Mouse (Mus musculus) ES-Bruce4 (cell line): ENCODE data around the gene Sec1. TPM values are rescaled to one million over a fixed set of nuclear protein-coding genes. Genes with fewer than 3 reads are reported as not detected.

Experiments
- H3K27ac ChIP-seq: 2 replicates; pipeline ENCODE4 v1.5.1; 2012; ENCODE audit warnings: low read length, inconsistent platforms; ENCODE audit not compliant: insufficient read depth
- H3K27me3 ChIP-seq: 2 replicates; pipeline ENCODE4 v1.6.1; 2012; ENCODE audit warnings: mild to moderate bottlenecking, low read length, inconsistent platforms; ENCODE audit not compliant: control insufficient read depth, poor library complexity, insufficient read depth, severe bottlenecking
- H3K36me3 ChIP-seq: 2 replicates; pipeline ENCODE4 v1.6.1; 2012; ENCODE audit warnings: inconsistent platforms, mild to moderate bottlenecking, low read length, moderate library complexity; ENCODE audit not compliant: control insufficient read depth, poor library complexity, insufficient read depth, severe bottlenecking
- H3K4me1 ChIP-seq: one replicate; pipeline ENCODE4 v1.8.1; 2011; ENCODE audit warnings: low read length; ENCODE audit not compliant: control insufficient read depth, insufficient read depth
- H3K4me3 ChIP-seq: 2 replicates; pipeline ENCODE4 v1.5.1; 2011; ENCODE audit warnings: low read depth, mild to moderate bottlenecking, low read length
- H3K9ac ChIP-seq: 2 replicates; pipeline ENCODE4 v1.6.1; 2012; ENCODE audit warnings: low read depth, mild to moderate bottlenecking, inconsistent platforms; ENCODE audit not compliant: poor library complexity, severe bottlenecking
- H3K9me3 ChIP-seq: replicated peaks from 2 replicates; pipeline ENCODE4 v1.6.1; 2012; ENCODE audit warnings: mild to moderate bottlenecking, low read length, inconsistent platforms; ENCODE audit not compliant: control insufficient read depth, poor library complexity, insufficient read depth, severe bottlenecking
- CTCF ChIP-seq: IDR thresholded peaks from one replicate; pipeline ENCODE4 v1.8.1; 2011; ENCODE audit warnings: low read depth, low read length
- EP300 ChIP-seq: IDR thresholded peaks from 2 replicates; pipeline ENCODE4 v1.6.1; 2011; ENCODE audit warnings: low read depth, low read length; ENCODE audit not compliant: insufficient read depth
- POLR2A ChIP-seq: IDR thresholded peaks from one replicate; pipeline ENCODE4 v1.8.1; 2011; ENCODE audit warnings: low read length; ENCODE audit not compliant: insufficient read depth
- polyA plus RNA-seq: library from polyadenylated mRNA; stranded (reverse); fragments of >200 nt; gene quantifications from 2 replicates; pipeline ENCODE4 v1.2.4, GENCODE M21; 2011; ENCODE audit warnings: low read depth; ENCODE audit not compliant: missing spikeins, insufficient read depth, insufficient read length

Sec1 gene
- polyA plus RNA-seq, 1 experiment = 1.4 TPM

DNA sequence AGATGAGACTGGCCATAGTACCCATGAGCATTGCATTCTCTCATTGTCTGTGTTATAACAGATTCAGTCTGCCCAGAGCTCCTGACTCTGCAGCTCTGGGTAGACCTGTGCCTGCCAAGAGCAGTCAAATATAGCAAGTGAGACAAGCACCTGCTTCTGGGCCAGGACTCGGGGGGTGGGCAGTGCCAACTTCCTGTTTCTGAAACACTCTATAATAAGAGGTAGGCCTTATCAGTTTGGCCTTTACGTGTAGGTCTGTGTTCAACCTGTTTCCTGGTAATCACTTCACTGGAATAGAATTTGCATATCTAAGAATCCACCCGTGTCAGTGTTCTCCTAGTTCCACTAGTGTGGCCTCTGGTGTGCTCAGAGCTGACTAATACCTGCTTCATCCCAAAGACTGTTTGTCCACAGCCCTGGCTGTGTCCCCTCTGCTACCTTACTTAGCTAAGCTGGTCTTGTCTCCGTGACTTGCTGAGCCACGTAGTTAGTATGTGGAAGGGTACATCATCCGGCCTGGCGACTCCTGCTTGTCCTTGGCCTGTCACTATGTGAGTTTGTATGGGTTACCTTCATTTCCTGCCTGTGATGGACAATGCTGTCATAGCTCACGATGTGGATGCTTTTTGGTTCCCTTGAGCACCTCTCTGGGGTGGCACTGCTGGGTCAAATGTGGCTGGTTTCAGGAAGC lies 13.0 kb downstream of the Sec1 start:
- no peak for TF ChIP-seq POLR2A
- TF ChIP-seq EP300 = no peak
- no peak for TF ChIP-seq CTCF
- Histone ChIP-seq H3K27ac (no peak overlapping the region), H3K4me1 (no peaks in the 10 kb centered on the region), H3K4me3 (no peak overlapping the region), H3K27me3 (no peaks in the 10 kb centered on the region), H3K9ac (no peak overlapping the region), H3K36me3 (no peaks in the 10 kb centered on the region), H3K9me3 (no peaks in the 10 kb centered on the region)

DNA sequence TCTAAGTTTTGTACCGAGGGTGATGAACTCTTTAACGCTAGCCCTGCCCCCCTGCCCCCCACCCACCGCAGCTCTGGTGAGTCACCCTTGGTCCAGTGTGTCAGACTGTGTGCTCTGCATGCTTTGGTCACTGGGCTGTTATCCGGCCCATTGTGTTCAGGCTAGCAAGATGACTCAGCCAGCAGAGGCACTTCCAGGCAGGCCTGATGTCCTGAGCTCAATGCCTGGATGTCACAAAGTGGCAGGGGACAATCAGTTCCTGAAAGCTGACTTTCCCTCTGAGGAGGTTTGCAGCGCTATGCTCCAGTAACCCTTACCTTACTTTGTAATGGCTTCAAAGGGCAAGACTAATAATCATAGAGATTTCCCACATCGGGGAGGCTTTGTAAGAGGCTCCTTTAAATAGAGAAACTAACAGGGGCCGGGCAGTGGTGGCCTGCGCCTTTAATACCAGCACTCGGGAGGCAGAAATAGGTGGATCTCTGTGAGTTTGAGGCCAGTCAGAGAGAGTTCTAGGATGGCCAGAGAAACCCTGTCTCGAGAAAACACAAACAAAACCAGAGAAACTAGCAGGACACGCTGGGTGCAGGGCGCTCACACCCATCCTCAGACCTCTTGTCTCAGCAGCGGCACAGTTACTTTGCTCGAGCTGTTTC lies 14.1 kb downstream of the Sec1 start:
- H3K27ac ChIP-seq = no peak overlapping the region

DNA sequence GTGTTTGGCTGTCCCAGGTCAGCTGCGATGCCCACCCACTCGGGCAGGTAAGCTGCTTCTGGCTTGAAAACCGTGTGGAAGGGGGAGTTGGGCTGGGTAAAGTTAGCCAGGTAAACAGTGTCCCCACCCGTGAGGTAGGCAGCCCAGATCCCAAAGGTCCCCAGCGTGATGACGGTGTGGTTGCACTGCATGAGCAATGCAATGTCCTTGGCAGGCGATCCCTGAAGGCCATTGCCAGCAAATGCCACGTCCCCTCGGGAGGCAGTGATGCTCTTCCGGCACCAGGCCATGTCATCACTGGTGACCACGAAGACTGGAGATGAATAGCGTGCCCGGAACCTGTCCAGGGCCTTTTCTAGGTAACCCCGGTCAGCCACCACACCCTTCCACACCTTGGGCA lies 15.7 kb downstream of the Sec1 start:
- no peaks in the 10 kb centered on the region for H3K4me1 ChIP-seq
- no peaks in the 10 kb centered on the region for H3K36me3 ChIP-seq
- no peak overlapping the region for H3K27ac ChIP-seq
- H3K9me3 ChIP-seq = no peaks in the 10 kb centered on the region
- no peak overlapping the region for H3K9ac ChIP-seq
- TF ChIP-seq EP300 (no peak), CTCF (no peak), POLR2A (no peak)
- no peak overlapping the region for H3K4me3 ChIP-seq
- no peaks in the 10 kb centered on the region for H3K27me3 ChIP-seq

More for the DNA sequence above, 14.1 kb downstream of the Sec1 start:
- Histone ChIP-seq H3K4me1 (no peaks in the 10 kb centered on the region), H3K9me3 (no peaks in the 10 kb centered on the region), H3K4me3 (no peak overlapping the region), H3K27me3 (no peaks in the 10 kb centered on the region), H3K9ac (no peak overlapping the region), H3K36me3 (no peaks in the 10 kb centered on the region)
- TF ChIP-seq CTCF (no peak), POLR2A (no peak), EP300 (no peak)

DNA sequence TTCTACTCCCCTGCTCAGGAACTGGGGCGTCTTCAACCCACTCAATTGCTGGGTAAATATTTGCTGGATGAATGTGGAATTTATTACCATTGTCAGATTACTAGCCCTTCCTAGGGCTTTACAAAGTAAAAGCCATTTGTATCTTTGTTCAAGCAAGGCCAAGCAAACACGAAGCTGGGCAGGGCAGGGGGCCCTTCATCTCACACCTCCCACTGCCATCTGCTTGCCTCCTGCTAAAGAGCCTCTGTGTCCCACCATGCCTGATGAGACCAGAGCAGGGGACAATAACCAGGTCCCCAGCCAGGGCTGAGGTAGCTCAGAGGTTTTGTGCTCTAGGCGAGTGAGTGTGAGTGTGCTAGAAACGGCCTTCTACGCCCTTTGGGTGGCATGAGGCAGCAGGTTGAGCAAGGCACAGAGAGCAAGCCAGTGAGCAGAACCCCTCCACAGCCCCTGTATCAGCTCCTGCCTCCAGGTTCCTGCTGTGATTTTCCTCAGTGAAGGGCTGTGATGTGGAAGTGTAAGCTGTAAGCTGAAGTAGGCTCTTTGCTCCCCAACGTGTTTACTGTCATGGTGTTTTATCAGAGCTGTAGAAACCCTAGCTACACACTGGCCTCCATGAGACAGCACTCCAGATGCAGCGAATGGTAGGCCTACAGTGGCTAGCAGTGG lies 16.4 kb downstream of the Sec1 start:
- Histone ChIP-seq H3K9ac (no peak overlapping the region), H3K9me3 (no peaks in the 10 kb centered on the region), H3K4me1 (no peaks in the 10 kb centered on the region), H3K27me3 (no peaks in the 10 kb centered on the region), H3K36me3 (no peaks in the 10 kb centered on the region), H3K27ac (no peak overlapping the region), H3K4me3 (no peak overlapping the region)
- TF ChIP-seq EP300 (no peak), CTCF (no peak), POLR2A (no peak)

DNA sequence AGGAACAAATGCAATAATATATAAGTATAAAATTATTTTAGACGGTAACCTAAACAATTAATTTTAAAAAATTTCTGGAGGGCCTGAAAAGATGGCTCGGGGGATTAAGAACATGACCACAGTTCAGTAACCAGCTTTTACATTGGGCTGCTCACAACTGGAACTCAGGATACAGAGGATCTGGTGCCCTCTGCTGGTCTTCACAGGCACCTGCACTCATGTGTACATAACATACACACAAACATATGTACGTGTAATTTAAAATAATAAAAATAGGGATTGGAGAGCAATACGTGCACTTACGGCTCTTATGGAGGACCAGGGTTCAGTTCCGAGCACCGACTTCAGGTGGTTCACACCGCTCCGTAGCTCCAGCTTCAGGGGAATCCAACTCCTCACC lies 25.3 kb downstream of the Sec1 start:
- Histone ChIP-seq H3K36me3 (no peaks in the 10 kb centered on the region), H3K4me1 (peaks cover 2% of the 10 kb centered on the region), H3K9me3 (no peaks in the 10 kb centered on the region), H3K27ac (no peak overlapping the region), H3K4me3 (no peak overlapping the region), H3K27me3 (no peaks in the 10 kb centered on the region), H3K9ac (no peak overlapping the region)
- TF ChIP-seq POLR2A (no peak), CTCF (peak; percentile 41)

DNA sequence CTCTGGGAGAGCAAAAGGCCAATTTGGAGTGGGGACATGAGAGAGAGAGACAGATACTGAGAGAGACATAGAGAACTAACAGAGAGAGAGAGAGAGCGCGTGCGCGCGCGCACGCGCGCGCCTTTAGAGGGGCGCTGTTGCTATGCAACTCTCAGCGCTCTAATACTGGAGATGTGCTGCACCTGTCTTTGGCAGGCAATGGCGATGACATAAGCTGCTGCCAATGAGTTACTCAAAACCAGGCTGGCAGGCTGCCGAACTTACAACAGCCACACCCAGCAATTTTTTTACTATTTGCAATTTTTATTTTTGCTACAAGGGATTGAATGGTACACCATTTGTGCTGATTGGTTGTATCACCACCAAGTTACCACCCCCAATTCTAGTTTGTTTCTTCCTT lies 26.4 kb downstream of the Sec1 start:
- no peak overlapping the region for H3K9ac ChIP-seq
- no peaks in the 10 kb centered on the region for H3K27me3 ChIP-seq

More for the DNA sequence above, 26.4 kb downstream of the Sec1 start:
- Histone ChIP-seq H3K27ac (no peak overlapping the region), H3K36me3 (no peaks in the 10 kb centered on the region), H3K4me3 (no peak overlapping the region), H3K4me1 (peaks cover 2% of the 10 kb centered on the region), H3K9me3 (no peaks in the 10 kb centered on the region)
- no peak for TF ChIP-seq POLR2A
- TF ChIP-seq CTCF = no peak
- TF ChIP-seq EP300 = no peak
